Mouse (Mus musculus) hindbrain, embryonic 11.5 days (tissue): ENCODE measurements at regions not wholly inside any gene's neighbourhood (a gene's known extent, or its start where the extent isn't known, plus 50 kb on each side); places are given as distances from the start of the nearest gene placed in this dataset.

ENCODE experiments used
- ATAC-seq: fragments of 200-750 bp; cut with Nextera tagmentation; 2 replicates; pipeline ENCODE4 v1.8.0; 2017; ENCODE audit warnings: mild to moderate bottlenecking, moderate TSS enrichment, moderate library complexity; ENCODE audit not compliant: low FRiP score
- DNase-seq: peaks from one replicate; pipeline ENCODE4 v3.0.0-alpha.2; 2015; ENCODE audit warnings: low spot score
- H3K27ac ChIP-seq: fragments of 300-500 bp; sonication (generic); 2 replicates; pipeline ENCODE4 v1.5.1; 2014; ENCODE audit warnings: mild to moderate bottlenecking, low read depth, low read length
- H3K27me3 ChIP-seq: fragments of 300-500 bp; sonication (generic); 2 replicates; pipeline ENCODE4 v1.6.1; 2014; ENCODE audit warnings: mild to moderate bottlenecking, low read length, moderate library complexity, mixed read lengths; ENCODE audit not compliant: control insufficient read depth, insufficient read depth
- H3K36me3 ChIP-seq: fragments of 300-500 bp; sonication (generic); 2 replicates; pipeline ENCODE4 v1.6.1; 2014; ENCODE audit warnings: mild to moderate bottlenecking, low read length, moderate library complexity, mixed read lengths; ENCODE audit not compliant: control insufficient read depth, insufficient read depth
- H3K4me1 ChIP-seq: fragments of 300-500 bp; sonication (generic); replicated peaks from 2 replicates; pipeline ENCODE4 v1.6.1; 2014; ENCODE audit warnings: low read length, mixed read lengths; ENCODE audit not compliant: control insufficient read depth, insufficient read depth
- H3K4me2 ChIP-seq: fragments of 300-500 bp; sonication (generic); replicated peaks from 2 replicates; pipeline ENCODE4 v1.6.1; 2014; ENCODE audit warnings: mild to moderate bottlenecking, low read depth, low read length
- H3K4me3 ChIP-seq: fragments of 300-500 bp; sonication (generic); 2 replicates; pipeline ENCODE4 v1.5.1; 2014; ENCODE audit warnings: low read depth, low read length
- H3K9ac ChIP-seq: fragments of 300-500 bp; sonication (generic); 2 replicates; pipeline ENCODE4 v1.6.1; 2014; ENCODE audit warnings: low read depth, low read length
- H3K9me3 ChIP-seq: fragments of 300-500 bp; sonication (generic); 2 replicates; pipeline ENCODE4 v1.6.1; 2016; ENCODE audit warnings: low read length; ENCODE audit not compliant: control insufficient read depth
- WGBS: fragments of 180-500 bp; shearing (Covaris S2); extraction: QIAGEN DNeasy Blood & Tissue Kit; methylation state at CpG from one replicate; pipeline ENCODE4 v1.1.7; 2014; 5-methylcytosine and 5-hydroxymethylcytosine counted together

DNA sequence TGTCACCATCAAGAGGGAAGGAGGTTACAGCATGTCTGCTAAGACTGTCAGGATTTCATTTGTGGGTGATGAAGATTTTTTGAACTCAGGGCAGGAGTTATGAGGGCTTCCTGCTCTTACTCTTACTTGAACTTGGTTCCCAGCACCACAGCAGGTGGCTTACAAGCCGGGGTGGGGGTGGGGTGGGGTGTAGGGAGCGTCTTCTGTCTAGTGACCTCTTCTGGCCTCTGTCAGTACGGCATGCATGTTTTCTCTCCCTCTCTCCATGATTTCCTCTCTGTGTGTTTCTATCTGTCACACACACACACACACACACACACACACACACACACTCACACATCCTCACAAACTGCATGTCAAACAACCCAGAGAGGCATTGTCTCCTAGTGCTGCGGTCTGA is 64.5 kb upstream of the Pias1 start:
- Histone ChIP-seq H3K4me1 (no peaks in the 10 kb centered on the region), H3K4me2 (no peak overlapping the region), H3K9ac (no peak overlapping the region), H3K27ac (no peak overlapping the region), H3K27me3 (no peaks in the 10 kb centered on the region), H3K36me3 (no peaks in the 10 kb centered on the region), H3K4me3 (no peak overlapping the region), H3K9me3 (no peaks in the 10 kb centered on the region)
- DNase-seq (no peak), ATAC-seq (no peak)
- 47% methylated on average over 4 of the region's 4 CpGs for whole genome bisulfite sequencing

GRCm38 (mm10) chr9:63051631-63052030 is 63.9 kb upstream of the Pias1 start:
- Histone ChIP-seq H3K9ac (no peak overlapping the region), H3K4me3 (no peak overlapping the region), H3K27me3 (no peaks in the 10 kb centered on the region), H3K9me3 (no peaks in the 10 kb centered on the region), H3K4me1 (no peaks in the 10 kb centered on the region), H3K36me3 (no peaks in the 10 kb centered on the region), H3K27ac (no peak overlapping the region), H3K4me2 (no peak overlapping the region)
- WGBS = 78% methylated on average over 4 of the region's 4 CpGs
- no peak for DNase-seq
- no peak for ATAC-seq

DNA sequence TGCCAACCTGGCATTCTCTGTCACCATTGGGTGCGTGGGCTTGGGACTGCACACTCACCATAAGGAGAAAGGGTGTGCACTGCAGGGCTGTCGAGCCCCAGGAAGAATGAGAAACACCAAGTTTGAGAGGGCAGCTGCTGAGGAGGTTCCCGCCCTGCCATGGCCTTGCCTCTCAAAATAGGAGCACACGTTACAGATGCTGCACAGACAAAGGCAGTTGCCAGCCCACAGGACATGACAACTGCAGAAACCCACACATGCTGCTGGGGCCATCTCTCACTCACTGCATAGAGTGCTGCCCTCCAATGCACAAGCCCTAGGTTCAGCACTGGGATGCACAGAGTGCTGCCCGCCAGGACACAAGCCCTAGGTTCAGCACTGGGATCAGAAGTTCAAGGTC is 61.6 kb upstream of the Pias1 start:
- DNase-seq (no peak), ATAC-seq (no peak)
- Histone ChIP-seq H3K4me2 (no peak overlapping the region), H3K9ac (no peak overlapping the region), H3K4me3 (no peak overlapping the region), H3K36me3 (no peaks in the 10 kb centered on the region), H3K27ac (no peak overlapping the region), H3K9me3 (no peaks in the 10 kb centered on the region), H3K27me3 (no peaks in the 10 kb centered on the region), H3K4me1 (no peaks in the 10 kb centered on the region)
- 87% methylated on average over 5 of the region's 5 CpGs for WGBS

DNA sequence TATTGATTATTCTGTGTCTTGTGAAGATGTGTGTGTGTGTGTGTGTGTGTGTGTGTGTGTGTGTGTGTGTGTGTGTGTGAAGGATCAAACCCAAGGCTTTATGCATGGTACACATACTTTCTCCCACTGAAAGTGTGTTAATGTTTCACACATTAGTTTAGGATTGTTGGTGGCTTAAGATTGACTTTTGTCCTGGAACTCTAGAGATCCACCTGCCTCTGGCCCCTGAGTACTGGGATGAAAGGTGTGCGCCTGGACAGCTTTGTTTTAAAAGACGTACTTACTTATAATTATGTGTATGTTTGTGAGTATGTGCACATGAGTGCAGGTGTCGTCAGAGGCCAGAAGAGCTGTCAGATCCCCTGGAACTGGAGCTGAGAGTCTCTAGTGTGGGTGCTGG is 59.3 kb upstream of the Pias1 start:
- Histone ChIP-seq H3K9me3 (no peaks in the 10 kb centered on the region), H3K27ac (no peak overlapping the region), H3K4me1 (no peaks in the 10 kb centered on the region), H3K27me3 (no peaks in the 10 kb centered on the region), H3K4me3 (no peak overlapping the region), H3K9ac (no peak overlapping the region), H3K4me2 (no peak overlapping the region), H3K36me3 (no peaks in the 10 kb centered on the region)
- DNase-seq (no peak), ATAC-seq (no peak)
- WGBS = 86% methylated on average over 3 of the region's 3 CpGs

DNA sequence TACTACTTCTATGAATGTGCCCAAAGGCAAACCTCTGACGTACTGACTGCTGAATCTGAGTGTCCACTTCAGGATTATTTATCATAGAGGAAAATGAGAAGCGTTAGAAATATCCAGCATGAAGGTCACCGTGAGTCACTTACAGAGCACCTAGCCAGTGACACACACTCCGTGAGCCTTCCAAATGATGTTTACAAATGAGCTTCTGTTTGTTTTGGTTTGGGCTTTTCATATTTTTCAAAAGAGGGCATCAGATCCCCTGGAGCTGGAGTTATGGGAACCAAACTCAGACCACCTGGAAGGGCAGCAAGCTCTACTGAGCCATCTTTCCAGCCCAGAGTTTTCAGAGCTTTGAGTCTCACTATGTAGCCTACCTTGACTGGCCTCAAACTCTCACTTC is 57.8 kb upstream of the Pias1 start:
- no peak overlapping the region for H3K4me3 ChIP-seq
- H3K36me3 ChIP-seq = no peaks in the 10 kb centered on the region
- no peaks in the 10 kb centered on the region for H3K9me3 ChIP-seq
- WGBS = 89% methylated on average over 4 of the region's 4 CpGs
- no peaks in the 10 kb centered on the region for H3K27me3 ChIP-seq
- no peak overlapping the region for H3K4me2 ChIP-seq
- no peak overlapping the region for H3K9ac ChIP-seq
- no peaks in the 10 kb centered on the region for H3K4me1 ChIP-seq
- DNase-seq (no peak), ATAC-seq (no peak)
- no peak overlapping the region for H3K27ac ChIP-seq

DNA sequence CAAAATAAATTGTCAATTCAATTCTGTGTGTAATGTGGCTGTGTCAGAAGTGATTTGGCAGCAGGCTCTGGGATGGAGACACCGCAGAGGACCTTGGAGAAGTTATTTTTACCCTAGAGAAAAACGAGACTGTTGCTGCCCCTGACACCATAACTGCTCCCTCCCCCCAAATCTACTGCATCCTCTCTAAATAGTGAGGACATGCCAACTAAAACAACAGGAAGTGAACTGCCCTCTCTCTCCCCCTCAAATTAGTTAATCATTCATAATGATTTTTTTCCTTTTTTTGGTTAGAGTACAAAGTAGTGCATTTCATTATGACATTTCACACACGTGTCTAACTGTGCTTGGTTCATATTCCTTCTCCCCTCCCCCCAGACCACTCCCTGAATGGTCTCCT is 55.6 kb upstream of the Pias1 start:
- WGBS = 64% methylated on average over 3 of the region's 3 CpGs
- H3K27ac ChIP-seq = no peak overlapping the region
- H3K4me2 ChIP-seq = no peak overlapping the region
- no peaks in the 10 kb centered on the region for H3K9me3 ChIP-seq
- no peak overlapping the region for H3K9ac ChIP-seq
- no peaks in the 10 kb centered on the region for H3K27me3 ChIP-seq
- no peak overlapping the region for H3K4me3 ChIP-seq
- no peaks in the 10 kb centered on the region for H3K4me1 ChIP-seq
- ATAC-seq (no peak), DNase-seq (no peak)
- H3K36me3 ChIP-seq = no peaks in the 10 kb centered on the region

DNA sequence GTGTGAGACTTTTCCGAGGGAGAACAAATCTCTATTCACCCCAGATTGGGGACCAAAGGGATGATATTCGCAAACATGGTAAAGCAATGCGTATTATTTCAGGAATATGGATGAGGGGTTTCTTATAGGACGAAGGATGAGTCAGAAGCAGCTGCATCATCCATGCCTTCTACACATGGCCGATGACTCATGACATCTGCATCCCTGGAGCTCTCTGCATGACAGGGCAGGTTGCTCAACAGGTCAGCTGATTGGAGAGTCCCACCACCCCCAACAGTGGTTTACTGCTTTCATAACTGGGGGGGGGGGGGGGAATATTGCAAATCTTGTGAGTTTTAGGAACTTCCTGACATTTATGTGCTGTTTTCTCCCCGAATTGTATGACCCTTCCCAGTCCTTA is 50.3 kb upstream of the Pias1 start:
- Histone ChIP-seq H3K36me3 (no peaks in the 10 kb centered on the region), H3K27me3 (no peaks in the 10 kb centered on the region), H3K4me3 (no peak overlapping the region), H3K4me1 (no peaks in the 10 kb centered on the region), H3K4me2 (no peak overlapping the region), H3K9ac (no peak overlapping the region), H3K9me3 (no peaks in the 10 kb centered on the region), H3K27ac (no peak overlapping the region)
- ATAC-seq (no peak), DNase-seq (no peak)
- WGBS = 93% methylated on average over 6 of the region's 6 CpGs
